Mouse (Mus musculus) heart, postnatal 0 days (tissue): Measurements from ENCODE around the gene Cchcr1.

Experiments used
- CTCF ChIP-seq: IDR thresholded peaks from 2 replicates; pipeline ENCODE4 v1.5.1; 2016; ENCODE audit warnings: antibody characterized with exemption, control low read depth, low read depth
- EP300 ChIP-seq: IDR thresholded peaks from 2 replicates; pipeline ENCODE4 v1.6.1; 2016; ENCODE audit warnings: antibody characterized with exemption, low read depth

- no peak for TF ChIP-seq CTCF
- TF ChIP-seq EP300, result no peak
Measured at GRCm38 (mm10) chr17:35543412-35543861, 26.5 kb downstream of the Cchcr1 start.
